Mouse (Mus musculus) thymus, adult 2 months (tissue): ENCODE data around the gene Colgalt1. TPM values are rescaled to one million over a fixed set of nuclear protein-coding genes. Genes with fewer than 3 reads are reported as not detected.

ENCODE experiments used
- DNase-seq: peaks from one replicate; pipeline ENCODE4 v3.0.0; 2021
- H3K27ac ChIP-seq: fragments of 200-500 bp; 2 replicates; pipeline ENCODE4 v1.5.1; 2012; ENCODE audit warnings: low read length, control low read depth; ENCODE audit not compliant: control insufficient read depth, insufficient read depth
- H3K27me3 ChIP-seq: fragments of 200-500 bp; 2 replicates; pipeline ENCODE4 v1.6.1; 2012; ENCODE audit warnings: mild to moderate bottlenecking, low read length, moderate library complexity, mixed read lengths; ENCODE audit not compliant: control insufficient read depth, insufficient read depth
- H3K36me3 ChIP-seq: fragments of 200-500 bp; 2 replicates; pipeline ENCODE4 v1.6.1; 2012; ENCODE audit warnings: mild to moderate bottlenecking, low read length, moderate library complexity; ENCODE audit not compliant: control insufficient read depth, insufficient read depth
- H3K4me1 ChIP-seq: fragments of 200-500 bp; replicated peaks from 2 replicates; pipeline ENCODE4 v1.6.1; 2012; ENCODE audit warnings: low read length; ENCODE audit not compliant: control insufficient read depth, insufficient read depth
- H3K4me3 ChIP-seq: fragments of 200-500 bp; 2 replicates; pipeline ENCODE4 v1.5.1; 2012; ENCODE audit warnings: mild to moderate bottlenecking, low read length, control low read depth, moderate library complexity; ENCODE audit not compliant: control insufficient read depth, insufficient read depth
- CTCF ChIP-seq: fragments of 200-500 bp; IDR thresholded peaks from 2 replicates; pipeline ENCODE4 v1.5.1; 2012; ENCODE audit warnings: mild to moderate bottlenecking, control low read depth, low read length, moderate library complexity, borderline replicate concordance; ENCODE audit not compliant: control insufficient read depth, poor library complexity, insufficient read depth; ENCODE audit errors: extremely low read depth
- POLR2A ChIP-seq: fragments of 200-500 bp; IDR thresholded peaks from 2 replicates; pipeline ENCODE4 v1.6.1; 2012; ENCODE audit warnings: mild to moderate bottlenecking, low read length, control low read depth, moderate library complexity; ENCODE audit not compliant: control insufficient read depth, poor library complexity, insufficient read depth; ENCODE audit errors: extremely low read depth
- WGBS: fragments of 180-500 bp; shearing (Covaris S2); methylation state at CpG from one replicate; pipeline ENCODE4 v1.1.7; 2018; 5-methylcytosine and 5-hydroxymethylcytosine counted together
- polyA plus RNA-seq: library from polyadenylated mRNA; depleted of rRNA; stranded (reverse); fragments of >200 nt; gene quantifications from 2 replicates; pipeline ENCODE4 v1.2.3, GENCODE M21; 2012

Colgalt1 gene
- polyA plus RNA-seq, 1 experiment: 134 TPM

DNA sequence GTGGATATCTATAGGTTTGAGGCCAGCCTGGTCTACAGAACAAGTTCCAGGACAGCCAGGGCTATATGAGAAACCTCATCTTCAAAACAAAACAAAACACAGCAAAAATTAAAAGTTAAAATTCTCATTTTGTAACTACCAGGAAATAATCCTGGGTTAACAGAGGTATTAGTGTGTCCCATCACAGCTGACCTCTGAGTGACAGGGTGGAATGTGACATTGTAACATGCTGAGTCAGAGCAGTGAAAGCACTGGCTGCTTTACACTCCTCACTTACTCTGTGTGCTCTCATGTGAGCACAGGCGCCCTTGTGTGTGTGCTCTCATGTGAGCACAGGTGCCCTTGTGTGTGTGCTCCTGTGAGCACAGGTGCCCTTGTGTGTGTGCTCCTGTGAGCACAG lies 35.8 kb upstream of the Colgalt1 start:
- no peak for DNase-seq
- no peaks in the 10 kb centered on the region for H3K36me3 ChIP-seq
- 89% methylated on average over 1 of the region's 1 CpGs for WGBS
- peaks cover 24% of the 10 kb centered on the region for H3K4me1 ChIP-seq
- H3K27ac ChIP-seq: no peak overlapping the region
- no peak overlapping the region for H3K4me3 ChIP-seq
- TF ChIP-seq POLR2A: no peak
- TF ChIP-seq CTCF: no peak
- H3K27me3 ChIP-seq: no peaks in the 10 kb centered on the region

DNA sequence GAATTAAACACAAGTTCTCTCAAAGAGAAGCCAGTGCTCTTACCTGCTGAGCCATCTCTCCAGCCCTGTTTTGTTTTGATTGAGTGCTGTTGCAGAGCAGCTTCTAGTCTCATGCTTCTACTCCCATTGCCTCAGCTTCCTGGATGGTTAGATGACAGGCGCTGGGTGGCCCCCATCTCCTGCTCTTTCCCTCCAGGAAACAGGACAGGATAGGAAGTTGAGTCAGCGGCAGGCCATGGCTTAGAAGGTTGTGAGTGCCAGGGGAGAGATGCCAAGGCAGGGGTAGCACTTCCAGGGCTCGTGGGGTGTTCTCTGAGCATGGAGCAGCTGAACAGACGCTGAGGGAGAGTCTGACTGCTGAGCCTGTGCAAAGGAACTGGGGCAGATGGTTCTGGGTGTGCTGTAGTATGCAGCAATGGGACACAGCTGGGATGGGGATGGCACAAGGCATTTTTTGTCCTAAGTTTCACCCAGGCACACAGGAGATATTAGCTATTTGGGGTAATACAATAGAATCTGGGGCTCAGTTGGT lies 32.9 kb upstream of the Colgalt1 start:
- Histone ChIP-seq H3K27ac (no peak overlapping the region), H3K36me3 (no peaks in the 10 kb centered on the region), H3K4me3 (no peak overlapping the region), H3K27me3 (no peaks in the 10 kb centered on the region), H3K4me1 (peaks cover 5% of the 10 kb centered on the region)
- WGBS: 84% methylated on average over 4 of the region's 4 CpGs
- no peak for DNase-seq
- TF ChIP-seq POLR2A (no peak), CTCF (no peak)

DNA sequence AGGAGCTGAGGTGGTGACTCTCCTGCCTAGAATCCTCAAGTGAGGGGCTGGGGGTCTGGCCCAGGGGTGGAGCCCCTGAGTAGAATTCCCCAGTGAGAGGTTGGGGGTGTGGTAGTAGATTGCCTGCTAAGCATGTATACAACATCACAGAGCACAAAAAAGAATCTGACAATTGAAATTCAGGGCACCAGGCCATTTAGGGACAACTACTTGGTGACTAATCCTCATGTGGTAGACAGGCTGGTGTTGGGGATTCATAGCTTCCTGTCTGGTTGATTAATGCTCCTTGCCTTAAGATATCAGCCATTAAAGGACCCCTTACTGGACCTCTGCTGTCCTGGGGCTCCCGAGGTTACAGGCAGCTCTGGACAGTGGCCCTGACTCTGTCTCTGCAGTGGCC lies 31.8 kb upstream of the Colgalt1 start:
- peaks cover 3% of the 10 kb centered on the region for H3K4me1 ChIP-seq
- H3K27ac ChIP-seq: no peak overlapping the region
- WGBS: 100% methylated on average over 1 of the region's 1 CpGs
- no peak for DNase-seq
- no peak overlapping the region for H3K4me3 ChIP-seq
- H3K27me3 ChIP-seq: no peaks in the 10 kb centered on the region
- H3K36me3 ChIP-seq: no peaks in the 10 kb centered on the region; the same call in 1 of the 2 replicates
- no peak for TF ChIP-seq POLR2A
- TF ChIP-seq CTCF: no peak

DNA sequence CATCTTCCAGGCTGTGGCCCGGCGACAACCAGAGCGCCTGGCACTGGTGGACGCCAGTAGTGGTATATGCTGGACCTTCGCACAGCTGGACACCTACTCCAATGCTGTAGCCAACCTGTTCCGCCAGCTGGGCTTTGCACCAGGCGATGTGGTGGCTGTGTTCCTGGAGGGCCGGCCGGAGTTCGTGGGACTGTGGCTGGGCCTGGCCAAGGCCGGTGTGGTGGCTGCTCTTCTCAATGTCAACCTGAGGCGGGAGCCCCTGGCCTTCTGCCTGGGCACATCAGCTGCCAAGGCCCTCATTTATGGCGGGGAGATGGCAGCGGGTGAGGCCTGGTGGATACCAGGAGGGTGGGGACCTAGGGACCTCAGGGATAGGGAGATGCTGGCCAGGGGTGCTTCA lies 31.3 kb upstream of the Colgalt1 start:
- Histone ChIP-seq H3K27ac (no peak overlapping the region), H3K4me3 (no peak overlapping the region)
- 94% methylated on average over 14 of the region's 14 CpGs for WGBS

DNA sequence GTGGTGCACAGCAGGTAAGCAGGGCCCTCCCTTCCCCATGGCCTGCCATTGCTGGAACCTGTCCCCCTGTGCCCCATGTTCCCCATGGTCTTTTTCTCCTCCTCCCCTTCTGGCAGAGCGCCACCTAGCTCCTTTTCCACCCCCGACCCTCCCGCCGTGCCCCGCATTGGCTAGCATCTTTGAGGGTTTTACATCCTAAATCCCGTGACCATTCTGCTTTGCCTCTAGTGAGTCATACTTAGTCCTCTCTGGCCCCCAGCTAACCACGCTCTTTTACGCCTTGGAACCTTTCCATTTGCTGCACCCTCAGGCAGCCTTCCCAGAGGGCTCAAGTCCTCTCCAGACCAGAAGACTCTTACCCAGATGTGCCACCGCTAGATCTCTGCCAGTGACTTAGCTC lies 30.6 kb upstream of the Colgalt1 start:
- TF ChIP-seq CTCF (no peak), POLR2A (no peak)
- Histone ChIP-seq H3K27me3 (no peaks in the 10 kb centered on the region), H3K36me3 (no peaks in the 10 kb centered on the region; the same call in 1 of the 2 replicates), H3K4me3 (no peak overlapping the region), H3K27ac (no peak overlapping the region), H3K4me1 (no peaks in the 10 kb centered on the region)
- DNase-seq: no peak
- 94% methylated on average over 8 of the region's 9 CpGs for WGBS

More for the DNA sequence above, 31.3 kb upstream of the Colgalt1 start:
- Histone ChIP-seq H3K36me3 (no peaks in the 10 kb centered on the region; the same call in 1 of the 2 replicates), H3K27me3 (no peaks in the 10 kb centered on the region), H3K4me1 (peaks cover 1% of the 10 kb centered on the region)
- TF ChIP-seq POLR2A (no peak), CTCF (no peak)
- DNase-seq: no peak

DNA sequence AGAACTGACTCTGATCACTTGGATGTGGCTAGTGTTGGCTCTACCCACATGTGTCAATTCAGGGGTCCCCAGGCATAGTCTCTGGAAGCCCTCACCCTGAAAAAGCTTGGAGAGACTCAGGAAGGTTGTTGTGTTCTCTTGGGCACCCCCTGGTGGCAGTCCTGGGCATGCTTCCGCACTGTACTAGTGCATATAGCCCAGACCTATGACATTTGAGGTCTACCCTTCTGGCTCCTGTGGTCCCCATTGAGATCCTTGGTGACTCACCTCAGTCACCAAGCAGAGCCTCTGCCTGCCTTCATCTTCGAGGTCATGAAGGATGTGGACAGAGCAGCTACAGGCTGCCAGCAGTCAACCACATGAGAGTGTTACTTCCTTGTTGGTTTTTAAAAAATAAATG lies 23.9 kb upstream of the Colgalt1 start:
- H3K4me3 ChIP-seq: no peak overlapping the region
- DNase-seq: peak; percentile 52
- peaks cover 28% of the 10 kb centered on the region for H3K4me1 ChIP-seq
- no peak overlapping the region for H3K27ac ChIP-seq
- WGBS: 48% methylated on average over 2 of the region's 2 CpGs
- H3K27me3 ChIP-seq: no peaks in the 10 kb centered on the region
- H3K36me3 ChIP-seq: no peaks in the 10 kb centered on the region; the same call in 1 of the 2 replicates
- TF ChIP-seq CTCF: no peak
- no peak for TF ChIP-seq POLR2A

DNA sequence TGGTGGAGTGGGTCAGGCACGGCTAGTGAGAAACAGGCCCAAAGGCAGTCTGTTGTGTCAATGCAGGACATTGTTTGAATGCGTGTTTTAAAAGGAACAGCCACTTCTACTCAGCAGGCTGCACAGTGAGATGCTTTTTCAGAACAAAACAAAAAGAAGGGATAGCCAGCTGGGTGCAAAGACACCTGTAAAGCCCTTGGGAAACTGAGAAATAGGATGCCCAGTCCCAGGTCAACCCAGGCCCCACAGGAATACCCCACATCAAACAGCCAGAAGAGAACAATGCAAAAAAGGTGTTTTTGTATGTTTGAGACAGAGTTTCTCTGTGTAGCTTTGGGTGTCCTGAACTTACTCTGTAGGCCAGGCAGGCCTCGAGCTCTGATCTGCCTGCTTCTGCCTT lies 22.0 kb upstream of the Colgalt1 start:
- 84% methylated on average over 3 of the region's 3 CpGs for WGBS
- no peak for DNase-seq
- H3K4me3 ChIP-seq: no peak overlapping the region
- H3K4me1 ChIP-seq: peaks cover 40% of the 10 kb centered on the region
- TF ChIP-seq POLR2A (no peak), CTCF (no peak)
- H3K27ac ChIP-seq: peak overlapping the region; percentile 12; the same call in 1 of the 2 replicates
- H3K36me3 ChIP-seq: no peaks in the 10 kb centered on the region; the same call in 1 of the 2 replicates
- no peaks in the 10 kb centered on the region for H3K27me3 ChIP-seq
